ENCODE assay signal across 19 mouse cellular contexts in the genomic region with DNA sequence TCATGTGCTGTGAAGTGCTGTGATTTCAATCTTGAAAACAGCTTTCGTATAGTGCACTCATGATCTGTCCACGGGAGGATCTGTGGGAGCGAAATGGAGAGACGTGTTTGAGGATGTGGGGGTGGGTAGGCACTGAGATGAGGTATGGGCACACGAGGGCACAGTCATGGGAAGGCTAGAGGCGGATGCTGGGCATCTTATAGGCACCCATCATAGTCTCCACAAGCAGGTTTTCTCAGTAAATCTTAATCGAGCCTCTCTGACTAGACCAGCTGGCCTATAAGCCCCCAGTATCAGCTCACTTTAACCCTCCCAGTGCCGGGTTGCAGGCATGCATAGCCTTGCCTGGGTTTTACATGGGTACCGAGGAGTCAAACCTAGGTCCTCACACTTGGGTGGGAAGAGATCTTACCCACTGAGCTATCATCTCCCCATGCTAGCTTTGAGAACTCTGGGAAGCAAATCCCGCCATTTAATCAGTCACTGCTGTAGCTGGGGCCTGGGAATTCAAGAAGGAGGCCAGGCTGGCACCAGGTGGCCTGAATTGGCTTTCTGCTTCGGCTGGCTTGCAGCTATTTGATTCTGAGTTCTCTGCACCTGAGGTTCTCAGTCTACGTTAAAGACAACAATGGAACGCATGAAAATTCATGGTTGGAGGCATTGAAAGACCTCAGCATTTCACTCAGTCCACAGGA. TPM values are rescaled to one million over a fixed set of nuclear protein-coding genes. Genes with fewer than 3 reads are reported as not detected.
A peak's percentile ranks its signal among the peaks of the same experiment; 100 is the strongest.
DNase-seq lines count a peak whose midpoint lies in the region; ATAC-seq and TF ChIP-seq lines count a peak whose summit lies in the region.
"Had no signal": no experiment of that assay in that cellular context is flagged by ENCODE, and none has a peak within 500 bp of the region (broad histone marks: within the 10 kb centered on the region; RNA-seq: fewer than 3 reads in every experiment).

No protein-coding gene starts in this region.

- no peak overlapping the region for H3K9ac ChIP-seq in forebrain, embryonic 14.5 days (ENCODE audit: low read length)
- no peak overlapping the region for H3K9ac ChIP-seq in forebrain, embryonic 11.5 days (ENCODE audit: low read length)
- no peak overlapping the region for H3K9ac ChIP-seq in midbrain, postnatal 0 days (replicated peaks; ENCODE audit: low read length, poor library complexity, severe bottlenecking)
- no peak overlapping the region for H3K9ac ChIP-seq in hindbrain, embryonic 12.5 days
- no peak overlapping the region for H3K9ac ChIP-seq in neural tube, embryonic 14.5 days (replicated peaks; ENCODE audit: low read depth, low read length)
- H3K9ac ChIP-seq: embryonic facial prominence, embryonic 15.5 days; limb, embryonic 15.5 days had no signal

- H3K27me3 ChIP-seq in forebrain, embryonic 14.5 days (replicated peaks; ENCODE audit: control insufficient read depth, insufficient read depth, low read length), result no peaks in the 10 kb centered on the region
- H3K27me3 ChIP-seq in forebrain, embryonic 11.5 days (ENCODE audit: control insufficient read depth, insufficient read depth, low read length), result no peaks in the 10 kb centered on the region
- no peaks in the 10 kb centered on the region for H3K27me3 ChIP-seq in midbrain, embryonic 10.5 days (ENCODE audit: low read depth, poor library complexity, severe bottlenecking)
- no peaks in the 10 kb centered on the region for H3K27me3 ChIP-seq in midbrain, postnatal 0 days (ENCODE audit: insufficient read depth, low read length)
- H3K27me3 ChIP-seq in hindbrain, embryonic 12.5 days, result no peaks in the 10 kb centered on the region
- H3K27me3 ChIP-seq in neural tube, embryonic 14.5 days (ENCODE audit: control insufficient read depth, insufficient read depth, low read length), result no peaks in the 10 kb centered on the region
- H3K27me3 ChIP-seq: embryonic facial prominence, embryonic 15.5 days; limb, embryonic 15.5 days had no signal

- no peaks in the 10 kb centered on the region for H3K9me3 ChIP-seq in forebrain, embryonic 14.5 days (replicated peaks; ENCODE audit: control insufficient read depth, low read length)
- no peaks in the 10 kb centered on the region for H3K9me3 ChIP-seq in forebrain, embryonic 11.5 days (ENCODE audit: control insufficient read depth, low read length)
- no peaks in the 10 kb centered on the region for H3K9me3 ChIP-seq in midbrain, embryonic 10.5 days (replicated peaks)
- H3K9me3 ChIP-seq in midbrain, postnatal 0 days (ENCODE audit: low read length), result no peaks in the 10 kb centered on the region
- H3K9me3 ChIP-seq in hindbrain, embryonic 12.5 days (replicated peaks), result peaks cover 3% of the 10 kb centered on the region; the same call in 1 of the 2 replicates
- no peaks in the 10 kb centered on the region for H3K9me3 ChIP-seq in neural tube, embryonic 14.5 days (ENCODE audit: control insufficient read depth, low read length)
- H3K9me3 ChIP-seq: embryonic facial prominence, embryonic 15.5 days; limb, embryonic 15.5 days had no signal

- 0 out of 2 replicates have a peak, but pooled peaks have one; percentile 26 for ATAC-seq in forebrain, embryonic 14.5 days
- ATAC-seq in forebrain, embryonic 11.5 days (replicated peaks; ENCODE audit: low FRiP score), result no peak
- no peak for ATAC-seq in midbrain, postnatal 0 days (ENCODE audit: low FRiP score)
- ATAC-seq in hindbrain, embryonic 12.5 days (ENCODE audit: low FRiP score), result peak; percentile 75
- peak; percentile 49; the same call in 1 of the 2 replicates for ATAC-seq in neural tube, embryonic 14.5 days (ENCODE audit: low read depth)

- TF ChIP-seq CTCF in midbrain, postnatal 0 days (IDR thresholded peaks at IDR 0.05), result no peak

- no peak overlapping the region for H3K4me3 ChIP-seq in forebrain, embryonic 14.5 days (ENCODE audit: low read depth, low read length)
- H3K4me3 ChIP-seq in forebrain, embryonic 11.5 days (ENCODE audit: low read depth, low read length), result no peak overlapping the region
- no peak overlapping the region for H3K4me3 ChIP-seq in midbrain, embryonic 10.5 days
- no peak overlapping the region for H3K4me3 ChIP-seq in midbrain, postnatal 0 days (ENCODE audit: low read depth, low read length)
- H3K4me3 ChIP-seq in hindbrain, embryonic 12.5 days, result no peak overlapping the region
- no peak overlapping the region for H3K4me3 ChIP-seq in neural tube, embryonic 14.5 days (ENCODE audit: low read depth, low read length)
- H3K4me3 ChIP-seq: embryonic facial prominence, embryonic 15.5 days; limb, embryonic 15.5 days had no signal

- H3K4me2 ChIP-seq in forebrain, embryonic 14.5 days (ENCODE audit: low read length), result no peak overlapping the region
- no peak overlapping the region for H3K4me2 ChIP-seq in forebrain, embryonic 11.5 days (ENCODE audit: low read depth, low read length, severe bottlenecking)
- no peak overlapping the region for H3K4me2 ChIP-seq in midbrain, postnatal 0 days (ENCODE audit: low read depth, low read length, poor library complexity, severe bottlenecking)
- no peak overlapping the region for H3K4me2 ChIP-seq in hindbrain, embryonic 12.5 days (replicated peaks)
- H3K4me2 ChIP-seq in neural tube, embryonic 14.5 days (ENCODE audit: low read depth, low read length), result no peak overlapping the region
- H3K4me2 ChIP-seq: embryonic facial prominence, embryonic 15.5 days; limb, embryonic 15.5 days had no signal

- WGBS in forebrain, embryonic 14.5 days, result 72% methylated on average over 13 of the region's 13 CpGs
- 69% methylated on average over 13 of the region's 13 CpGs for WGBS in forebrain, embryonic 11.5 days
- 72% methylated on average over 13 of the region's 13 CpGs for WGBS in midbrain, embryonic 10.5 days
- 63% methylated on average over 13 of the region's 13 CpGs for WGBS in midbrain, postnatal 0 days
- 58% methylated on average over 13 of the region's 13 CpGs for WGBS in hindbrain, embryonic 12.5 days
- WGBS in neural tube, embryonic 14.5 days, result 39% methylated on average over 13 of the region's 13 CpGs

- no peaks in the 10 kb centered on the region for H3K4me1 ChIP-seq in forebrain, embryonic 14.5 days (ENCODE audit: control insufficient read depth, insufficient read depth, low read length)
- H3K4me1 ChIP-seq in forebrain, embryonic 11.5 days (replicated peaks; ENCODE audit: control insufficient read depth, insufficient read depth, low read length), result no peaks in the 10 kb centered on the region
- H3K4me1 ChIP-seq in midbrain, embryonic 10.5 days, result peaks cover 8% of the 10 kb centered on the region; the same call in 1 of the 2 replicates
- H3K4me1 ChIP-seq in midbrain, postnatal 0 days (ENCODE audit: insufficient read depth, low read length), result no peaks in the 10 kb centered on the region
- peaks cover 8% of the 10 kb centered on the region; the same call in 1 of the 2 replicates for H3K4me1 ChIP-seq in hindbrain, embryonic 12.5 days
- H3K4me1 ChIP-seq in neural tube, embryonic 14.5 days (ENCODE audit: control insufficient read depth, insufficient read depth, low read length), result no peaks in the 10 kb centered on the region
- H3K4me1 ChIP-seq: embryonic facial prominence, embryonic 15.5 days; limb, embryonic 15.5 days had no signal

- no peaks in the 10 kb centered on the region for H3K36me3 ChIP-seq in forebrain, embryonic 14.5 days (ENCODE audit: control insufficient read depth, insufficient read depth, low read length)
- H3K36me3 ChIP-seq in forebrain, embryonic 11.5 days (ENCODE audit: control insufficient read depth, insufficient read depth, low read length), result no peaks in the 10 kb centered on the region
- H3K36me3 ChIP-seq in midbrain, embryonic 10.5 days, result no peaks in the 10 kb centered on the region
- no peaks in the 10 kb centered on the region for H3K36me3 ChIP-seq in midbrain, postnatal 0 days (ENCODE audit: insufficient read depth, low read length)
- no peaks in the 10 kb centered on the region for H3K36me3 ChIP-seq in hindbrain, embryonic 12.5 days
- no peaks in the 10 kb centered on the region for H3K36me3 ChIP-seq in neural tube, embryonic 14.5 days (ENCODE audit: control insufficient read depth, insufficient read depth, low read length)
- H3K36me3 ChIP-seq: embryonic facial prominence, embryonic 15.5 days; G1E; limb, embryonic 15.5 days had no signal

- no peak for DNase-seq in forebrain, embryonic 14.5 days (ENCODE audit: low spot score)
- no peak for DNase-seq in forebrain, embryonic 11.5 days (ENCODE audit: low spot score)
- DNase-seq in midbrain, embryonic 10.5 days (ENCODE audit: low spot score), result no peak
- no peak for DNase-seq in midbrain, postnatal 0 days (ENCODE audit: low spot score)
- no peak for DNase-seq in thymus, adult 18-20 months
- no peak for DNase-seq in urinary bladder, adult 18-20 months (ENCODE audit: low spot score in 2 of 2)
- DNase-seq: adrenal gland, adult 8-10 months; kidney, adult 11 months; lung, adult 18-20 months had no signal

- no peak overlapping the region for H3K27ac ChIP-seq in forebrain, embryonic 14.5 days (ENCODE audit: low read depth, low read length)
- H3K27ac ChIP-seq in forebrain, embryonic 11.5 days (ENCODE audit: low read depth, low read length), result no peak overlapping the region
- H3K27ac ChIP-seq in midbrain, embryonic 10.5 days (replicated peaks), result peak overlapping the region; percentile 23; the same call in 1 of the 2 replicates
- H3K27ac ChIP-seq in midbrain, postnatal 0 days (ENCODE audit: low read depth, low read length), result no peak overlapping the region
- H3K27ac ChIP-seq in hindbrain, embryonic 12.5 days, result peak overlapping the region; percentile 72
- H3K27ac ChIP-seq in neural tube, embryonic 14.5 days (ENCODE audit: low read depth, low read length), result no peak overlapping the region
- H3K27ac ChIP-seq: embryonic facial prominence, embryonic 15.5 days; limb, embryonic 15.5 days; macrophage had no signal

RNA-seq across cellular contexts. Expression of a gene that starts 51.6 kb away (rescaled TPM):
- polyA plus RNA-seq in forebrain, embryonic 14.5 days (2014; fragmentation: Nextera tagmentation; extraction: Ambion mirVana), result 0.37 and 0.50 TPM in 2 replicates
- not detected in 2 replicates for polyA plus RNA-seq in forebrain, embryonic 11.5 days (2014; fragmentation: Nextera tagmentation; extraction: Ambion mirVana)
- polyA plus RNA-seq in midbrain, embryonic 10.5 days (2016; fragmentation: Nextera tagmentation; extraction: Ambion mirVana), result 0.07 and 0.19 TPM in 2 replicates
- 0.38 and 1.2 TPM in 2 replicates for total RNA-seq in midbrain, postnatal 0 days (2014; rRNA removed)
- polyA plus RNA-seq in midbrain, postnatal 0 days (2015; fragmentation: Nextera tagmentation; extraction: Ambion mirVana), result 0.54 and 0.91 TPM in 2 replicates
- 0.30 and 0.72 TPM in 2 replicates for polyA plus RNA-seq in hindbrain, embryonic 12.5 days (2016; fragmentation: Nextera tagmentation; extraction: Ambion mirVana)
- polyA plus RNA-seq in neural tube, embryonic 14.5 days (2014; fragmentation: Nextera tagmentation; extraction: Ambion mirVana), result 0.53 and 0.64 TPM in 2 replicates
- total RNA-seq: G1E; gastrocnemius, postnatal 4 days had no signal
- polyA plus RNA-seq: C2C12; G1E; large intestine, adult 2 months; limb, embryonic 15.5 days; macrophage; spleen, adult 2 months had no signal

Comparison
In these comparisons a context has a peak if more than half of its experiments do, and no peak if none do; other contexts are left out.
1. ATAC-seq: peak in forebrain, embryonic 14.5 days (single experiment), hindbrain, embryonic 12.5 days (single experiment) and neural tube, embryonic 14.5 days (single experiment); none in forebrain, embryonic 11.5 days (single experiment) and midbrain, postnatal 0 days (single experiment).
2. H3K27ac ChIP-seq: peak in midbrain, embryonic 10.5 days (single experiment) and hindbrain, embryonic 12.5 days (single experiment); none in forebrain, embryonic 14.5 days (single experiment), forebrain, embryonic 11.5 days (single experiment), midbrain, postnatal 0 days (single experiment) and neural tube, embryonic 14.5 days (single experiment).